Mouse (Mus musculus) heart, postnatal 36 days (tissue): ENCODE results near the gene Krt34. TPM values are rescaled to one million over a fixed set of nuclear protein-coding genes. Genes with fewer than 3 reads are reported as not detected.
A peak's percentile ranks its signal among the peaks of the same experiment; 100 is the strongest.

Experiments used
- DNase-seq, 2 experiments: peaks; one replicate each; pipeline ENCODE4 v3.0.0; 2021 to 2022
- intact Hi-C: fragments of 180-260 bp; cut with DNase I; formaldehyde crosslinking; loops from one replicate; pipeline ENCODE4 v1.15.1; 2025
- total RNA-seq, 2 experiments: library from RNA; stranded (reverse); gene quantifications; 2 replicates each; pipeline ENCODE4 v1.2.3; 2021

Gene Krt34
- total RNA-seq, 2 experiments from 2014 or later: not detected

DNA sequence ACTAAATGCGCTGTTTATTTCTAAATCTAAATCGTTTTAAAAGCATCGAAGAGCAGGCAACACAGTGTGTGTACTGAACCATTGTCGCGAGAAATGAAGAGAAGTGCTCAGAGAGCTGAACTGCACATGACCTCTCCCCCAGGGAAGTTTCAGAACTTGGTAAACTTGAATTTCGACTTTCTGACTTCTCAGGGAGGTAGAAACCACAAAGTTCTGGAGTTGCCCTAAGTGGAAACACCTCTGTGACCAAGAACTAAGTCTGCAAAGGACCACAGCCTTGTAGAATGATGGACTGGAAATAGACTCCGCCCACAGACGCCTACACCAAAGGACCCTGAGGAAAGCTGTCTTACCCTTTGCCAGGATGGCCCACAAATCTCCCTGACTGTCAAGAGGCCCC, 35.4 kb downstream of the Krt34 start:
- intact Hi-C loops: loop anchor here (5.0 to 10.0 kb wide), 2 partner anchors 544 to 621 kb away; partner anchors contain the start of gene Krt10
- no peak for DNase-seq

DNA sequence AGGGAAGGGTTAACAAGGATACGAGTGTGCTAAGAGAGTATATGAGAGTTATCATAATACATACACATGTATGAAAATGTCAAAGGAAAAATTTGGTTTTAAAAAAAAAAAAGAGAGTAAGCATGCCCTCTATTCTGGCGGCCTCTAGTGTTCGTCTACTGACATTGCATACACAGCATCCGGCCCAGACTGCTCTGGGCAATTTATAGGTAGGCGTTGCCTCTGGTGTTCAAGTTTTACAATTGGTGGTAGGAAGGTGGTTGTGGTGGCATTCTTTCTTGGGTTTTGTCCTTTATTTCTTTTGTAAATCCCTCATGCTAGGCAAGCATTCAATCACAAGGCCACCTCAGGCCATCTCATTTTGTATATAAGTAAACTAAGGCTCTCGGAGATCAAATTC, 36.5 kb downstream of the Krt34 start:
- intact Hi-C loops: loop anchor here (5.0 to 10.0 kb wide), 2 partner anchors 543 to 620 kb away; partner anchors contain the start of gene Krt10
- DNase-seq: peak; percentile 10 to 18

DNA sequence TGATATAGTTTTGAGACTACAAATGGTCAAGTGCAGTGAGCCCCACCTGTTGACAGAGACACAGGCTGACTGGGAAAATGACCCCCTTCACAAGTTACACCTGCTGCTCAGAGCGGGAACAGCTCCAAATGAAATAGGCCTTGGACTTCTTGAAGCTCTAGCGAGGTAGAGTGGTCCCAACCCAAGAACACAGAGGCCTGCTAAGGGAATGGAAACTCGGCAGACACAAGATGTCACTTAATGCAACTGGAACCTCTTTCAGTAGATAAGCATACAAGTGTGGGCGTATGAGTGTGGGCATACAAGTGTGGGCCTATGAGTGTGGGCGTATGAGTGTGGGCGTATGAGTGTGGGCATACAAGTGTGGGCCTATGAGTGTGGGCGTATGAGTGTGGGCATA, 42.3 kb downstream of the Krt34 start:
- intact Hi-C loops: no loop called here
- DNase-seq: no peak

DNA sequence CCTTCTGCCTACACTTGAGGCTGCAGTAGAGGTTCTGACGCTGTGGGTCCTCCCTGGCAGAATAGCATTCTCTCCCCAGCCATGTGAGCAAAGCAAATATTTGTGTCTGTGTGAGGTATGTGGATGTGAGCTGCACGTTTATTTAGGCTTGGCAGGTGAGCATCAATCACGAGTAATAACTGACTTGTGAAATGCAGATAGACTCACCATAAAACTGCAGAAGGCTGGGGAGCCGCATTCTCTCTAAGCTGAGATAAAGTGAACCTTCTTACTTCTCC, 47.0 kb downstream of the Krt34 start:
- intact Hi-C loops: no loop called here
- DNase-seq: no peak

DNA sequence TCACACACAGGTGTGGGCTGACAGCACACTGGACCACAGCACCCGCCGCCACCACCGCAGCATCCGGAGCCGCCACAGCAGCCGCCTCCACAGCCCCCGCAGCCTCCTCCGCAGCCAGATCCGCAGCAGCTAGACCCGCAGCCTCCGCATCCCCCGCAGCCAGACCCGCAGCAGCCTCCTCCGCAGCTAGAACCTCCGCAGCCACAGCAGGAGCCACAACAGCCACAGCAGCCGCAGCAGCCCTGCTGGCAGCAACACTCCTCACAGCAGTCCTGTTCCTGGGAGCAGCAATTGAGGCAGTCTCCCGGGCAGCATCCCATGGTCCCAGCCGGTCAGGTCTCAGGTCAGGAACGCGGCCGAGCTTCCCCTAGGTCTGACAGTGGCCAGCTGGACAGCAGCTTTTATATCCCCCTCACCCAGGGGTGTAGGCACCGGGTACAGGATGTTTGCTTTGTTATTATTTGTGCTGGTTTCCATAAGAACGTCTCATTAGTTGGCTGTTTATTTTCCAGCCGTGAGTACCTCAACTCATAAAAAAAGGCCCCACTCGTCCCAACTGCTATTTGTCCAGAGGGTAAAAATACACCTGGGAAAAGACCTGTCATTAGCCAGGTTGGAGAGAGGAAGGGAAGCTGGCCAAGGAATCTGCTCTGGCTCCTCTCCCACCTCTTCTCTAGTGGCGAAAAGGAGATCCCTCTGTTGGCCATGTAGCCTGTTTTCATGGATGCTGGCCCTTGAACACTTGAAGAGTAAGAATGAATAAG, 47.6 kb downstream of the Krt34 start, which contains the start of gene Krtap17-1:
TSS of gene Krtap17-1 (minus strand) at position 375 of the 764 bp plus-strand sequence.
- intact Hi-C loops: no loop called here
- no peak for DNase-seq

DNA sequence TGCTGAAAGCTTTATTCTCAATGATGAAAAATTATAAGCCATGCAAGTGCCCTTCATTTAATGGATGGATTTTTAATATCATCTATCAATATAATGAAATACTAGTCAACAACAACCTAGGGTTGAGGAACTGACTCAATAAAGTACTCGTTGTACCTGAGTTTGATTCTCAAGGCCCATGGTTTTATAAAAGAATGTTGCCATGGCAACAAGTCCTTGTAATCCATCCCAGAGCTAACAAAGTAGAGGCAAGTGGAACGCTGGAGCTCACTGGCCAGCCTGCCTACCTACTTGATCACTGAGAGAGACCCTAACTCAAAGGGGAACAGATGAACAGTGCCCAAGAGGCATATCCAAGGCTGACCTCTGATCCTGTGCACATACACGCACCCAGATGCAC, 50.8 kb downstream of the Krt34 start:
- DNase-seq: no peak
- intact Hi-C loops: no loop called here

DNA sequence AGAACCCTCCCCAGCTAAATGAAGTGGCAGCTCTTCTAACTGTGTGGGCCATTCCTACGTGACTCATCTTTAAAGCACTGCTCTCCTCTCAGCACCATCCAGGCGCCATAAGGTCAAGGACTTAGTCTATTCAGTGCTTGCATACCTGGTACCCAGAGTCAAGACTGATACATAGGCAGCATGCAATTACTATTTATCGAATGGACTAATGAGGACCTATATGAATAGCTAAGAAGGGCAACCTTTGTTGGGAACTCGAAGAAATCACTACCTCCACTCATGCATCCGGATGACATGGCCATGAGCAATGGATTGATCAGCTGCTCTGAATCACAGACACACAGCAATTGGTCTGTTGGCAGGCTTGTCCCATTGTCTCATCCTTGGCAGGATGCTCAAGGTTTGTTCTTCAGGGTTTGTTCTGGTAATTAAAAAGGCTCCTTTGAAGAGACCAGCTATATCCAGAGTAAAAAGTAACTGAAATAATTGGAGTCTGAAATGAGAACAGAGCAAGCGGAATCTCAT, 51.4 kb downstream of the Krt34 start:
- intact Hi-C loops: no loop called here
- no peak for DNase-seq

DNA sequence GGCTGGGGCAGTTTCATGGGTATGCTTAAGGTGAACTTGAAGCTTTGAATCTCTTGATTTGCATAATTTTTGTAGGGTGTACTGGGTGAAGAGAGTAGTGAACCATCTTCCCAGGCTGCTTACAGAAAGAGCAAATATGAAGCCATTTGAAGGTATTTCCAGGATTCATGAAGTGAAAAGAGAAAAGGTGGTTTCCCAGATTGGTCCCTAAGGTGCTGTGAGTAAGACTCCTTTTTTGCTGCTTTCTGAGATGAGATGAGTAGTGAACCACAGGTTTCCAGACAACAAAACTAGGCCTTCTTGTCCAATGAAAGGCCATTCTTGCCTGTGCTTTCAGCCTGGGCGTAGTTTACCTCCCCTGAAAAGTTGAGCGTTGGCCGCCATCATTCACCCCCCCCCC, 52.8 kb downstream of the Krt34 start:
- intact Hi-C loops: no loop called here
- no peak for DNase-seq

Other genes with a start within 250 kb of the Krt34 start
- not detected for gene Gm11596, start 248.1 kb downstream of the Krt34 start, total RNA-seq
- not detected for gene Gm11569, start 242.6 kb downstream of the Krt34 start, total RNA-seq
- not detected for gene Gm11554, start 237.1 kb downstream of the Krt34 start, total RNA-seq
- not detected for gene Krtap4-13, start 231.7 kb downstream of the Krt34 start, total RNA-seq
- not detected for gene Gm11564, start 225.9 kb downstream of the Krt34 start, total RNA-seq
- gene 2300003K06Rik, start 203.5 kb downstream of the Krt34 start, total RNA-seq: not detected
- not detected for gene Krtap4-16, start 189.9 kb downstream of the Krt34 start, total RNA-seq
- not detected for gene Gm11568, start 183.6 kb downstream of the Krt34 start, total RNA-seq
- gene Gm11559, start 177.1 kb downstream of the Krt34 start, total RNA-seq: not detected
- not detected for gene Krtap9-1, start 168.2 kb downstream of the Krt34 start, total RNA-seq
- gene Gm11567, start 162.4 kb downstream of the Krt34 start, total RNA-seq: not detected
- not detected for gene Krtap31-1, start 133.6 kb downstream of the Krt34 start, total RNA-seq
- gene Gm11565, start 126.8 kb downstream of the Krt34 start, total RNA-seq: not detected
- gene Krtap31-2, start 105.3 kb downstream of the Krt34 start, total RNA-seq: not detected
- not detected for gene Krtap9-5, start 93.1 kb downstream of the Krt34 start, total RNA-seq
- gene Krtap29-1, start 62.5 kb downstream of the Krt34 start, total RNA-seq: not detected
- gene Krtap16-1, start 55.0 kb downstream of the Krt34 start, total RNA-seq: not detected
- gene Krtap17-1, start 47.6 kb downstream of the Krt34 start, total RNA-seq: not detected
- not detected for gene Krt33a, start 25.3 kb downstream of the Krt34 start, total RNA-seq
- gene Krt33b, start 11.7 kb downstream of the Krt34 start, total RNA-seq: not detected
- gene Krt31, start 9.0 kb upstream of the Krt34 start, total RNA-seq: not detected
- not detected for gene Krt32, start 46.7 kb upstream of the Krt34 start, total RNA-seq
- not detected for gene Krt35, start 54.7 kb upstream of the Krt34 start, total RNA-seq
- not detected for gene Krt36, start 64.1 kb upstream of the Krt34 start, total RNA-seq
- gene Krt13, start 80.0 kb upstream of the Krt34 start, total RNA-seq: not detected
- gene Krt15, start 94.4 kb upstream of the Krt34 start, total RNA-seq: not detected
- 10 to 100 TPM in 1 of 2 experiments, 1 to 10 TPM in 1; 6.0 to 10.2 TPM for gene Krt19, start 107.1 kb upstream of the Krt34 start, total RNA-seq
- gene Krt9, start 151.7 kb upstream of the Krt34 start, total RNA-seq: not detected
- under 1 TPM; 0.19 to 0.61 TPM for gene Krt14, start 166.0 kb upstream of the Krt34 start, total RNA-seq
- gene Krt16, start 207.3 kb upstream of the Krt34 start, total RNA-seq: not detected
- gene Krt17, start 219.5 kb upstream of the Krt34 start, total RNA-seq: not detected
- gene Krt42, start 228.3 kb upstream of the Krt34 start, total RNA-seq: not detected